Mouse (Mus musculus): Measurements from ENCODE around the gene Pced1a.

DNA sequence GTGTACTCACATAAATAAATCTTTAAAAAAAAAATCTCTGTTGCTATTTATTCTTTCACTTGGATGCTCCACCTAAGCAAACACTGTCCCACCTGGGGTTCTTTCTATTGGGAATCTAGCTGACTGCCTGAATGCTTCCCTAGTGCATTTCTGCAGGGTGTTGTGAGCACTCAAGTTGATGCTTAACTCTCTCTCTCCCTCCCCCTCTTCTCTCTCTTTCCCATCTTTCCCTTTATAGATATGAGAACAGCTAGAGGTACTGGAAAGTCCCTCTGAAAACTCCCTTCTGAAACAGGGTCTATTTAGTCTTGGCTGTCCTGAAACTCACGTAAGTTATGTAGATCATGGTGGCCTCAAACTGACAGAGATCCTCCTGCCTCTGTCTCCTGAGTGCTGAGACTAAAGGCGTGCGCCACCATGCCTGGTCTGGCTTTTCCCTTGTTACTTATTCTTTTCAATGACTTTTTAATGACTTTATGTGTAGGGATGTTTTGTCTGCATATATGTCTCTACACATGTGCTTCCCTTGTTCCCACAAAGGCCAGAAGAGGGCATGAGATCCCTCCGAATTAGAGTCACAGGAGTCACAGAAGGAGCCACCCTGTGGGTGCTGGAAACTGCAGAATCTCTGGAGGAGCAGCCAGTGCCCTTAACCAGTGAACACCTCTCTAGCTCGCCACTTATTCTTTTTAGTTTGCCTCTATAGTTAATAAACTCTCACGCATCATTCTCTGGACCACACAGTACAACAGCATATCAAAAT is 10.2 kb downstream of the Pced1a start:
- TF ChIP-seq CTCF (IDR thresholded peaks at IDR 0.05; ENCODE audit: low read depth) = peak; percentile 48
- no peak for TF ChIP-seq EP300 (IDR thresholded peaks at IDR 0.05; ENCODE audit: low read depth)

Measured in liver, postnatal 0 days (tissue).